Mouse (Mus musculus): ENCODE data around the gene Cldn22.
"Not testable (repeated sequence)": the region's sequence is repeated elsewhere in the genome, so short reads cannot be mapped to it uniquely, and the experiment has no call there.

The Cldn22 gene

GRCm38 (mm10) chr8:47824182-47824581, at the start of gene Cldn22:
TSS of gene Cldn22 (plus strand) at chr8:47824482.
- in situ Hi-C loops (cut with MboI; ENCODE audit: low sequenced_read_pairs): no loop called here

GRCm38 (mm10) chr8:47777415-47777814, 46.9 kb upstream of the Cldn22 start:
- in situ Hi-C loops (cut with MboI; ENCODE audit: low sequenced_read_pairs): no loop called here

- in situ Hi-C loops (cut with MboI; ENCODE audit: low sequenced_read_pairs): no loop called here
These were observed 44.7 kb upstream of the Cldn22 start for GRCm38 (mm10) chr8:47779589-47779988.

- in situ Hi-C loops (cut with MboI; ENCODE audit: low sequenced_read_pairs): no loop called here
These were observed 42.4 kb upstream of the Cldn22 start for GRCm38 (mm10) chr8:47781881-47782280.

- in situ Hi-C loops (cut with MboI; ENCODE audit: low sequenced_read_pairs): no loop called here
These were observed 40.7 kb upstream of the Cldn22 start for GRCm38 (mm10) chr8:47783544-47783943.

- in situ Hi-C loops (cut with MboI; ENCODE audit: low sequenced_read_pairs): no loop called here
These were observed 40.3 kb upstream of the Cldn22 start for GRCm38 (mm10) chr8:47783944-47784343.

- in situ Hi-C loops (cut with MboI; ENCODE audit: low sequenced_read_pairs): no loop called here
These were observed 39.8 kb upstream of the Cldn22 start for GRCm38 (mm10) chr8:47784436-47784835.

- in situ Hi-C loops (cut with MboI; ENCODE audit: low sequenced_read_pairs): no loop called here
These were observed 38.0 kb upstream of the Cldn22 start for GRCm38 (mm10) chr8:47786323-47786722.

- in situ Hi-C loops (cut with MboI; ENCODE audit: low sequenced_read_pairs): no loop called here
These were observed 36.6 kb upstream of the Cldn22 start for GRCm38 (mm10) chr8:47787705-47788104.

GRCm38 (mm10) chr8:47791986-47792385, 32.3 kb upstream of the Cldn22 start:
- in situ Hi-C loops (cut with MboI; ENCODE audit: low sequenced_read_pairs): no loop called here

GRCm38 (mm10) chr8:47799438-47799837, 24.8 kb upstream of the Cldn22 start:
- in situ Hi-C loops (cut with MboI; ENCODE audit: low sequenced_read_pairs): no loop called here

GRCm38 (mm10) chr8:47802349-47802748, 21.9 kb upstream of the Cldn22 start:
- in situ Hi-C loops (cut with MboI; ENCODE audit: low sequenced_read_pairs): no loop called here

- in situ Hi-C loops (cut with MboI; ENCODE audit: low sequenced_read_pairs): no loop called here
These were observed 20.0 kb upstream of the Cldn22 start for GRCm38 (mm10) chr8:47804262-47804661.

GRCm38 (mm10) chr8:47809970-47810665, 14.2 kb upstream of the Cldn22 start:
- in situ Hi-C loops (cut with MboI; ENCODE audit: low sequenced_read_pairs): no loop called here

GRCm38 (mm10) chr8:47810666-47811015, 13.6 kb upstream of the Cldn22 start:
- in situ Hi-C loops (cut with MboI; ENCODE audit: low sequenced_read_pairs): no loop called here

GRCm38 (mm10) chr8:47811221-47811620, 13.1 kb upstream of the Cldn22 start:
- in situ Hi-C loops (cut with MboI; ENCODE audit: low sequenced_read_pairs): no loop called here

- in situ Hi-C loops (cut with MboI; ENCODE audit: low sequenced_read_pairs): no loop called here
These were observed 5.2 kb upstream of the Cldn22 start for GRCm38 (mm10) chr8:47819034-47819433.

GRCm38 (mm10) chr8:47820914-47821772, 3.1 kb upstream of the Cldn22 start:
- in situ Hi-C loops (cut with MboI; ENCODE audit: low sequenced_read_pairs): no loop called here

- in situ Hi-C loops (cut with MboI; ENCODE audit: low sequenced_read_pairs): no loop called here
These were observed 2.4 kb upstream of the Cldn22 start, which contains the start of gene Cldn24 for GRCm38 (mm10) chr8:47821843-47822242. TSS of gene Cldn24 (plus strand) at chr8:47822143.

GRCm38 (mm10) chr8:47822541-47822940, 1.7 kb upstream of the Cldn22 start:
- in situ Hi-C loops (cut with MboI; ENCODE audit: low sequenced_read_pairs): not testable (repeated sequence)

- in situ Hi-C loops (cut with MboI; ENCODE audit: low sequenced_read_pairs): no loop called here
These were observed 505 bp upstream of the Cldn22 start for GRCm38 (mm10) chr8:47823777-47824176.

- in situ Hi-C loops (cut with MboI; ENCODE audit: low sequenced_read_pairs): no loop called here
These were observed 1.3 kb downstream of the Cldn22 start for GRCm38 (mm10) chr8:47825596-47825995.
